Mouse (Mus musculus) CH12.LX (cell line): ENCODE results near the gene Brip1. TPM values are rescaled to one million over a fixed set of nuclear protein-coding genes. Genes with fewer than 3 reads are reported as not detected.

Experiments used
- DNase-seq: peaks from one replicate; pipeline ENCODE4 v3.0.0-alpha.2; 2013; ENCODE audit errors: extremely low read depth
- H3K27ac ChIP-seq: 2 replicates; pipeline ENCODE4 v1.5.1; 2012; ENCODE audit warnings: low read depth, mild to moderate bottlenecking, control low read depth, moderate library complexity; ENCODE audit not compliant: insufficient read depth
- H3K27me3 ChIP-seq: replicated peaks from 2 replicates; pipeline ENCODE3; 2012; ENCODE audit warnings: inconsistent platforms
- H3K36me3 ChIP-seq, 2 experiments: replicated peaks in 1 of 2; 2 replicates each; pipeline versions ENCODE3 to v1.6.1; 2012; ENCODE audit warnings: inconsistent platforms in 1 of 2, low read length in 1 of 2, mild to moderate bottlenecking in 1 of 2, mixed read lengths in 1 of 2, moderate library complexity in 1 of 2; ENCODE audit not compliant: control insufficient read depth in 1 of 2, insufficient read depth in 1 of 2
- H3K4me1 ChIP-seq, 2 experiments: 2 replicates each; pipeline ENCODE4 v1.6.1; 2012; ENCODE audit warnings: inconsistent platforms in 1 of 2, moderate library complexity in 1 of 2; ENCODE audit not compliant: insufficient read depth in 2 of 2, control insufficient read depth in 1 of 2
- H3K4me2 ChIP-seq: 2 replicates; pipeline ENCODE4 v1.6.1; 2012; ENCODE audit warnings: low read depth, mild to moderate bottlenecking, control low read depth; ENCODE audit not compliant: poor library complexity, insufficient read depth, severe bottlenecking
- H3K4me3 ChIP-seq, 3 experiments: fragments of 150-350 bp in 1 of 3; sonication (generic) in 1 of 3; replicated peaks in 1 of 3; 2 replicates each; pipeline versions ENCODE3 to v1.5.1; 2011 to 2012; ENCODE audit warnings: low read depth in 2 of 3, low read length in 2 of 3, mild to moderate bottlenecking in 2 of 3, moderate library complexity in 2 of 3, control low read depth in 1 of 3, improper control_type of control experiment in 1 of 3, inconsistent platforms in 1 of 3, mixed read lengths in 1 of 3; ENCODE audit not compliant: poor library complexity in 1 of 3
- H3K79me2 ChIP-seq: replicated peaks from 2 replicates; pipeline ENCODE4 v1.6.1; 2012; ENCODE audit warnings: mild to moderate bottlenecking, moderate library complexity; ENCODE audit not compliant: control insufficient read depth, poor library complexity, insufficient read depth, severe bottlenecking; ENCODE audit errors: extremely low read depth
- H3K9ac ChIP-seq: 2 replicates; pipeline ENCODE4 v1.6.1; 2012; ENCODE audit warnings: low read depth, mild to moderate bottlenecking, control low read depth, moderate library complexity; ENCODE audit not compliant: insufficient read depth
- H3K9me3 ChIP-seq: replicated peaks from 2 replicates; pipeline ENCODE3; 2012; ENCODE audit warnings: low read length, inconsistent platforms, mixed read lengths
- CTCF ChIP-seq, 2 experiments: IDR thresholded peaks in 1 of 2; conservative IDR thresholded peaks in 1 of 2; 2 replicates each; pipeline ENCODE4 v1.5.1; 2011 to 2012; ENCODE audit warnings: low read depth in 2 of 2, low read length in 2 of 2, improper control_type of control experiment in 1 of 2, inconsistent platforms in 1 of 2, mild to moderate bottlenecking in 1 of 2, moderate library complexity in 1 of 2
- E2F4 ChIP-seq: IDR thresholded peaks from 2 replicates; pipeline ENCODE4 v1.6.1; 2011; ENCODE audit warnings: low read depth, low read length, improper control_type of control experiment; ENCODE audit not compliant: insufficient replicate concordance
- ELF1 ChIP-seq: IDR thresholded peaks from 2 replicates; pipeline ENCODE4 v1.6.1; 2014; ENCODE audit warnings: low read depth, mild to moderate bottlenecking, inconsistent platforms, low read length, improper control_type of control experiment
- EP300 ChIP-seq: IDR thresholded peaks from 2 replicates; pipeline ENCODE4 v1.6.1; 2011; ENCODE audit warnings: low read length, improper control_type of control experiment
- ETS1 ChIP-seq: conservative IDR thresholded peaks from 2 replicates; pipeline ENCODE4 v1.6.1; 2012; ENCODE audit warnings: low read depth, mild to moderate bottlenecking, inconsistent platforms, low read length, improper control_type of control experiment, moderate library complexity
- KAT2A ChIP-seq: IDR thresholded peaks from 2 replicates; pipeline ENCODE4 v1.6.1; 2012; ENCODE audit warnings: low read length, improper control_type of control experiment, inconsistent platforms; ENCODE audit not compliant: insufficient replicate concordance
- MAFK ChIP-seq: IDR thresholded peaks from 2 replicates; pipeline ENCODE4 v1.6.1; 2011; ENCODE audit warnings: low read length, improper control_type of control experiment; ENCODE audit not compliant: insufficient replicate concordance
- MEF2A ChIP-seq: IDR thresholded peaks from 2 replicates; pipeline ENCODE4 v1.6.1; 2014; ENCODE audit warnings: low read depth, mild to moderate bottlenecking, inconsistent platforms, low read length, improper control_type of control experiment, borderline replicate concordance
- PAX5 ChIP-seq: IDR thresholded peaks from 2 replicates; pipeline ENCODE4 v1.6.1; 2012; ENCODE audit warnings: low read length, inconsistent platforms, mixed read lengths
- POLR2AphosphoS2 ChIP-seq: IDR thresholded peaks from 2 replicates; pipeline ENCODE4 v1.6.1; 2011; ENCODE audit warnings: low read depth, low read length, improper control_type of control experiment
- RAD21 ChIP-seq: IDR thresholded peaks from 2 replicates; pipeline ENCODE4 v1.6.1; 2011; ENCODE audit warnings: low read depth, mild to moderate bottlenecking, low read length, improper control_type of control experiment, moderate library complexity
- SMC3 ChIP-seq: IDR thresholded peaks from 2 replicates; pipeline ENCODE4 v1.6.1; 2011; ENCODE audit warnings: low read depth, low read length, improper control_type of control experiment
- TBP ChIP-seq: conservative IDR thresholded peaks from 2 replicates; pipeline ENCODE4 v1.6.1; 2011; ENCODE audit warnings: low read depth, low read length, improper control_type of control experiment
- USF1 ChIP-seq: IDR thresholded peaks from 2 replicates; pipeline ENCODE4 v1.6.1; 2014; ENCODE audit warnings: low read depth, mild to moderate bottlenecking, inconsistent platforms, low read length, improper control_type of control experiment
- ZKSCAN1 ChIP-seq: IDR thresholded peaks from 2 replicates; pipeline ENCODE4 v1.6.1; 2012; ENCODE audit warnings: low read depth, inconsistent platforms, low read length, improper control_type of control experiment, borderline replicate concordance
- dilution Hi-C: fragments of 300-500 bp; cut with MboI; formaldehyde crosslinking; loops from 2 replicates; pipeline ENCODE4 v1.14.3; 2020; ENCODE audit warnings: low sequenced_read_pairs; ENCODE audit not compliant: extremely low pct_unique_long_range_greater_than_20kb, extremely low pct_ligation_motif_present
- in situ Hi-C: fragments of 300-500 bp; cut with MboI; formaldehyde crosslinking; loops from 3 replicates; pipeline ENCODE4 v1.14.3; 2019; ENCODE audit warnings: low sequenced_read_pairs, low pct_ligation_motif_present, low pct_unique_long_range_greater_than_20kb, mixed read lengths
- polyA plus RNA-seq: library from polyadenylated mRNA; unstranded; fragments of >175 nt; gene quantifications from 2 replicates; pipeline ENCODE4 v1.2.1, GENCODE M21; 2012; ENCODE audit warnings: low read depth; ENCODE audit not compliant: insufficient read length
- total RNA-seq, 2 experiments: library from RNA; depleted of rRNA; stranded (reverse); fragments of 300-350 nt in 1 of 2; fragments of >200 nt in 1 of 2; gene quantifications; 2 replicates each; pipeline ENCODE4 v1.2.3; 2012 to 2014

Gene Brip1
- total and polyA plus RNA-seq, 3 experiments, result 21.1 to 26.1 (median 24.9) TPM

DNA sequence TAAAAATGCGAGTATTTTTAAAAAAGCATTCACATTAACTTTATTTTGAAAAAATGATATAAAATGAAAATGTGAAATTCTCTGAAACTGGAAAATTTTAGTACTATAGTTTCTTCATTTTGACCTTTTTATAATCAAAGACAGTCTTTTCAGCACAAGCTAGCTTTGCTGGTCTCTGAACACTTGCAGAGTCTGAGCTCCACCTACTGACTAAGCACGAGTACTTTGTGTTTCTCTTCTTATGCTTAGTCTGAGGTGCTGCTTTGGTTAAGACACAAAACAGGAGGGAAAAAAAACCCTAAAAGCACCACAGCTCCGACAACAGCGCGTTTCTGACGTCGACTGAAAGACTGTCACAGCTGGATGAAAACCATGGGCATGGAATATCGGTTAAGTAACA, 133.8 kb downstream of the Brip1 start:
- no peak for DNase-seq
- Histone ChIP-seq H3K27ac (no peak overlapping the region), H3K27me3 (no peaks in the 10 kb centered on the region), H3K4me1 (peaks cover 0 to 3% of the 10 kb centered on the region in 2 experiments; a peak in 2 of 4 replicates), H3K36me3 (peaks cover 19 to 66% of the 10 kb centered on the region in 2 experiments), H3K9me3 (no peaks in the 10 kb centered on the region), H3K9ac (no peak overlapping the region), H3K79me2 (no peaks in the 10 kb centered on the region), H3K4me2 (no peak overlapping the region), H3K4me3 (no peak overlapping the region)
- dilution Hi-C loops, result no loop called here
- TF ChIP-seq CTCF (conservative IDR thresholded peaks at IDR 0.05 in 1 of 2, IDR thresholded peaks at IDR 0.05 in 1 of 2; ENCODE audit: low read depth in 2 of 2, low read length in 2 of 2) (peak in 1 of 2 experiments; percentile 63; a peak in 2 of 4 replicates), RAD21 (peak; percentile 68), ELF1 (no peak), ZKSCAN1 (no peak), MAFK (0 out of 2 replicates have a peak, but pooled peaks have one; percentile 13), SMC3 (peak; percentile 48)
- in situ Hi-C loops, result no loop called here

- H3K4me3 ChIP-seq, result no peak overlapping the region
- DNase-seq, result no peak
- peaks cover 14 to 58% of the 10 kb centered on the region in 2 experiments for H3K36me3 ChIP-seq
- no peak overlapping the region for H3K27ac ChIP-seq
- H3K79me2 ChIP-seq, result no peaks in the 10 kb centered on the region
- H3K27me3 ChIP-seq, result no peaks in the 10 kb centered on the region
- no peak overlapping the region for H3K4me2 ChIP-seq
- TF ChIP-seq CTCF (conservative IDR thresholded peaks at IDR 0.05 in 1 of 2, IDR thresholded peaks at IDR 0.05 in 1 of 2; ENCODE audit: low read depth in 2 of 2, low read length in 2 of 2), result no peak
- no peak for TF ChIP-seq KAT2A
- no peak for TF ChIP-seq PAX5
- no peak for TF ChIP-seq USF1
- TF ChIP-seq MEF2A, result no peak
- TF ChIP-seq TBP, result no peak
- TF ChIP-seq SMC3, result no peak
- no peak for TF ChIP-seq MAFK
- TF ChIP-seq E2F4, result no peak
- TF ChIP-seq POLR2AphosphoS2, result no peak
- no peak for TF ChIP-seq EP300
- TF ChIP-seq ETS1, result no peak
- TF ChIP-seq ZKSCAN1, result no peak
- TF ChIP-seq, all 38 proteins: peak for 0
- Histone ChIP-seq H3K4me1 (peaks cover 3 to 6% of the 10 kb centered on the region in 2 experiments; a peak in 2 of 4 replicates), H3K9me3 (no peaks in the 10 kb centered on the region), H3K9ac (no peak overlapping the region)
- dilution Hi-C loops (no loop called here), in situ Hi-C loops (no loop called here)
Measured at GRCm38 (mm10) chr11:86064881-86065280, 136.1 kb downstream of the Brip1 start.
